Comparison of ENCODE assay signal across 14 mouse cellular contexts in the genomic region with DNA sequence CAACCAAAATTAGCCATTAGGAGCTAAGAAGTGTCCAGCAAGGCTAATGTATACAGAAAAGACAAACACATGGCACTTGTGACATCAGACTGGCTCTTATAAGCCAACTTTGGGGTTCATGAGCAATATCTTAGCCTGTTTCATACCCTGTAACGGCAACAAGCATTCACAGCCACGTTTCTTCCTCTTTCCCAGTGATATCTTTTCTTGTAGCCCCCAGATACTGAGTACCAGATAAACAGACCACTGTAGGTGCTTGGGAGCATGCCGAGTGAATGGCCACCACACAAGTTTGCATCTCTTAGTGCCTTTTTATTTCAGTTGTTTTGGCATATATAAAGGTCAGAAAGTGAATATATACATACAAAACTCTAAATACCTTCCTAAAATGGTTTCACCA. TPM values are rescaled to one million over a fixed set of nuclear protein-coding genes. Genes with fewer than 3 reads are reported as not detected.
DNase-seq lines count a peak whose midpoint lies in the region; TF ChIP-seq lines count a peak whose summit lies in the region.
"Had no signal": no experiment of that assay in that cellular context is flagged by ENCODE, and none has a peak within 500 bp of the region (broad histone marks: within the 10 kb centered on the region; RNA-seq: fewer than 3 reads in every experiment).

No protein-coding gene starts in this region.

- H3K27me3 ChIP-seq in MEL (ENCODE audit: control insufficient read depth in 1 of 2, insufficient read depth in 2 of 2, low read length in 2 of 2), result no peaks in the 10 kb centered on the region
- H3K27me3 ChIP-seq: CH12.LX, Patski had no signal

- H3K79me2 ChIP-seq in MEL (ENCODE audit: control insufficient read depth, insufficient read depth, low read length, poor library complexity), result peaks cover 21% of the 10 kb centered on the region

- no peaks in the 10 kb centered on the region for H3K9me3 ChIP-seq in MEL (replicated peaks; ENCODE audit: insufficient read depth, low read length)
- H3K9me3 ChIP-seq: G1E had no signal

- no peak for TF ChIP-seq CTCF in MEL (IDR thresholded peaks at IDR 0.05 in 2 of 3, conservative IDR thresholded peaks at IDR 0.05 in 1 of 3; ENCODE audit: control insufficient read depth in 1 of 3, insufficient read depth in 1 of 3, low read depth in 2 of 3, low read length in 3 of 3, poor library complexity in 1 of 3, severe bottlenecking in 1 of 3)

- peak; percentile 91 to 95 for TF ChIP-seq EP300 in MEL (IDR thresholded peaks at IDR 0.05; ENCODE audit: low read depth in 1 of 2, low read length in 2 of 2)

- H3K4me1 ChIP-seq in MEL (ENCODE audit: control insufficient read depth in 1 of 2, insufficient read depth in 2 of 2, low read length in 2 of 2), result peaks cover 32 to 56% of the 10 kb centered on the region in 2 experiments

- no peak for TF ChIP-seq RAD21 in MEL (IDR thresholded peaks at IDR 0.05; ENCODE audit: low read depth, low read length)

- peaks cover 11 to 69% of the 10 kb centered on the region in 2 experiments for H3K36me3 ChIP-seq in MEL (ENCODE audit: control insufficient read depth in 1 of 2, insufficient read depth in 2 of 2, low read length in 2 of 2)

- peak overlapping the region; percentile 4 for H3K9ac ChIP-seq in MEL (ENCODE audit: control insufficient read depth, low read depth, low read length, poor library complexity, severe bottlenecking)

- DNase-seq in MEL (ENCODE audit: low read depth, low spot score), result peak; percentile 85
- no peak for DNase-seq in kidney, postnatal 4 days
- DNase-seq: adrenal gland, adult 8-10 months; adrenal gland, postnatal 10 days; adrenal gland, postnatal 25 days; B cell, adult 2 months; cerebellum, adult 11 months; cerebellum, adult 11-12 months; cerebellum, adult 18-20 months; cerebellum, adult 2 months; cerebellum, adult 8-10 months had no signal

- peak overlapping the region; percentile 97 for H3K27ac ChIP-seq in MEL (ENCODE audit: control insufficient read depth, low read depth, low read length)

- TF ChIP-seq POLR2A in MEL (IDR thresholded peaks at IDR 0.05; ENCODE audit: control insufficient read depth in 1 of 2, insufficient read depth in 1 of 2, low read depth in 1 of 2, low read length in 2 of 2, poor library complexity in 1 of 2), result peak in 1 of 2 experiments; percentile 39; a peak in 1 of 4 replicates

- no peak overlapping the region for H3K4me3 ChIP-seq in MEL (ENCODE audit: control insufficient read depth in 1 of 2, insufficient read depth in 1 of 2, low read depth in 2 of 2, low read length in 2 of 2)

TF ChIP-seq in MEL, 35 proteins besides CTCF, POLR2A, EP300 and RAD21:
- no peak for TF ChIP-seq E2F4 (IDR thresholded peaks at IDR 0.05; ENCODE audit: borderline replicate concordance, low read depth, low read length)
- no peak for TF ChIP-seq ZNF384 (IDR thresholded peaks at IDR 0.05; ENCODE audit: low read depth, low read length)
- TF ChIP-seq MAFK (IDR thresholded peaks at IDR 0.05; ENCODE audit: borderline replicate concordance, low read depth, low read length), result no peak
- TF ChIP-seq CHD2 (IDR thresholded peaks at IDR 0.05; ENCODE audit: low read length), result no peak
- TF ChIP-seq MAZ (IDR thresholded peaks at IDR 0.05; ENCODE audit: low read depth, low read length), result 0 out of 2 replicates have a peak, but pooled peaks have one; percentile 19
- peak; percentile 78 for TF ChIP-seq MXI1 (IDR thresholded peaks at IDR 0.05; ENCODE audit: low read depth, low read length)
- TF ChIP-seq USF1 (IDR thresholded peaks at IDR 0.05; ENCODE audit: low read depth, low read length), result no peak
- peak; percentile 60; the same call in 1 of the 2 replicates for TF ChIP-seq BHLHE40 (IDR thresholded peaks at IDR 0.05; ENCODE audit: borderline replicate concordance, low read depth, low read length)
- TF ChIP-seq ZMIZ1 (IDR thresholded peaks at IDR 0.05; ENCODE audit: low read depth, low read length), result no peak
- TF ChIP-seq HCFC1 (IDR thresholded peaks at IDR 0.05; ENCODE audit: low read depth, low read length), result no peak; the same call in 1 of the 2 replicates
- peak; percentile 66 for TF ChIP-seq TAL1 (IDR thresholded peaks at IDR 0.05; ENCODE audit: low read length)
- no peak for TF ChIP-seq CHD1 (IDR thresholded peaks at IDR 0.05; ENCODE audit: low read depth, low read length)
- TF ChIP-seq ETS1 (IDR thresholded peaks at IDR 0.05; ENCODE audit: low read depth, low read length), result peak; percentile 89
- no peak for TF ChIP-seq ELF1 (IDR thresholded peaks at IDR 0.05; ENCODE audit: low read depth, low read length)
- TF ChIP-seq ZC3H11A (IDR thresholded peaks at IDR 0.05; ENCODE audit: low read depth, low read length), result no peak
- TF ChIP-seq ZKSCAN1 (IDR thresholded peaks at IDR 0.05; ENCODE audit: low read depth, low read length), result no peak
- TF ChIP-seq GABPA (IDR thresholded peaks at IDR 0.05; ENCODE audit: low read depth, low read length), result no peak
- TF ChIP-seq NELFE (IDR thresholded peaks at IDR 0.05; ENCODE audit: low read depth, low read length), result no peak
- TF ChIP-seq UBTF (IDR thresholded peaks at IDR 0.05; ENCODE audit: borderline replicate concordance, insufficient read depth, low read depth, low read length), result no peak
- peak; percentile 78 for TF ChIP-seq MYB (IDR thresholded peaks at IDR 0.05; ENCODE audit: low read depth, low read length)
- no peak for TF ChIP-seq NRF1 (IDR thresholded peaks at IDR 0.05; ENCODE audit: insufficient read depth, low read depth, low read length, poor library complexity, severe bottlenecking)
- TF ChIP-seq MEF2A (IDR thresholded peaks at IDR 0.05; ENCODE audit: extremely low read depth, insufficient replicate concordance, low read depth, low read length, poor library complexity, severe bottlenecking), result no peak
- TF ChIP-seq JUND (IDR thresholded peaks at IDR 0.05; ENCODE audit: low read depth, low read length), result no peak
- TF ChIP-seq USF2 (IDR thresholded peaks at IDR 0.05; ENCODE audit: borderline replicate concordance in 1 of 2, insufficient read depth in 1 of 2, low read depth in 1 of 2, low read length in 2 of 2), result no peak
- TF ChIP-seq TCF12 (IDR thresholded peaks at IDR 0.05; ENCODE audit: low read depth, low read length), result peak; percentile 85
- no peak for TF ChIP-seq POLR2AphosphoS5 (IDR thresholded peaks at IDR 0.05; ENCODE audit: borderline replicate concordance, low read depth, low read length)
- TF ChIP-seq KAT2A (conservative IDR thresholded peaks at IDR 0.05; ENCODE audit: low read depth, low read length), result no peak
- peak; percentile 96 for TF ChIP-seq GATA1 (IDR thresholded peaks at IDR 0.05; ENCODE audit: low read depth, low read length)
- no peak for TF ChIP-seq SMC3 (IDR thresholded peaks at IDR 0.05; ENCODE audit: low read depth, low read length)
- no peak for TF ChIP-seq POLR2AphosphoS2 (IDR thresholded peaks at IDR 0.05; ENCODE audit: low read length)
- TF ChIP-seq RCOR1 (IDR thresholded peaks at IDR 0.05; ENCODE audit: low read depth, low read length), result peak; percentile 72; the same call in 1 of the 2 replicates
- peak; percentile 71; the same call in 1 of the 2 replicates for TF ChIP-seq MAX (IDR thresholded peaks at IDR 0.05; ENCODE audit: low read length)
- peak; percentile 89; the same call in 1 of the 2 replicates for TF ChIP-seq MYC (IDR thresholded peaks at IDR 0.05; ENCODE audit: low read depth, low read length)
- TF ChIP-seq TBP (IDR thresholded peaks at IDR 0.05; ENCODE audit: low read depth, low read length), result 0 out of 2 replicates have a peak, but pooled peaks have one; percentile 12
- TF ChIP-seq SIN3A (IDR thresholded peaks at IDR 0.05; ENCODE audit: low read length), result peak; percentile 85
TF ChIP-seq in MEL: peak in this region for 13.

RNA-seq across cellular contexts. Expression of a gene that starts 2.6 kb away (rescaled TPM):
- total RNA-seq in MEL (2012; rRNA removed), result 13,843 and 15,045 TPM in 2 replicates
- polyA plus RNA-seq in MEL (2012; ENCODE audit: insufficient read depth in 1 of 2, insufficient read length in 2 of 2, low read depth in 1 of 2, low replicate concordance in 2 of 2, missing spikeins in 1 of 2), result 1,000 to 10,000 TPM in 1 of 2 experiments, not detected in 1; 9,058 TPM

RNA-seq across cellular contexts. Expression of a gene that starts 29.6 kb away (rescaled TPM):
- total RNA-seq in MEL (2012; rRNA removed), result 37.5 and 54.3 TPM in 2 replicates
- 100 to 1,000 TPM in 1 of 2 experiments, not detected in 1; 100 TPM for polyA plus RNA-seq in MEL (2012; ENCODE audit: insufficient read depth in 1 of 2, insufficient read length in 2 of 2, low read depth in 1 of 2, low replicate concordance in 2 of 2, missing spikeins in 1 of 2)
